Mouse (Mus musculus): Measurements from ENCODE around the gene Agbl2.

DNA sequence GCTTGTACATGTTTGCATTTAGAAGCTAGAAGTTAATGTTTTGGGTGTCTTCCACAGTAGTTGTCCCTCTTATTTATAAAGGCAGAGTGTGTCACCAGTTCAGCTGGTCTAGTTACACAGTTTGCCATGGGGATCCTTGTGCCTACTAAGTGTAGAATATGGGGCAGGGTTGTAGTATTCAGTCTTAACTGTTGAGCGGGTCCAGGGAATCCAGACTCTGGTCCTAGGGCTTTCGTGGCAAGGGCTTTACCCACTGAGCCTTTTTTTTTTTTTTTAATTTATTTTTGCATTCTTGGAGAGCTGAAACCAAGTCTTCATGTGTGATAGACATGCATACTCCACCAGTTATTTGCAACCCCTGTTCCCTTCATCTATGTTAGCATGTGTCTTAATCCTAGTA, 79.0 kb downstream of the Agbl2 start:
- TF ChIP-seq POLR2A (IDR thresholded peaks at IDR 0.05; ENCODE audit: low read depth, low read length) (no peak), CTCF (conservative IDR thresholded peaks at IDR 0.05; ENCODE audit: insufficient read depth, insufficient read length, low read depth, low read length) (no peak)

Data from kidney, adult 2 months (tissue).